In the genomic region with DNA sequence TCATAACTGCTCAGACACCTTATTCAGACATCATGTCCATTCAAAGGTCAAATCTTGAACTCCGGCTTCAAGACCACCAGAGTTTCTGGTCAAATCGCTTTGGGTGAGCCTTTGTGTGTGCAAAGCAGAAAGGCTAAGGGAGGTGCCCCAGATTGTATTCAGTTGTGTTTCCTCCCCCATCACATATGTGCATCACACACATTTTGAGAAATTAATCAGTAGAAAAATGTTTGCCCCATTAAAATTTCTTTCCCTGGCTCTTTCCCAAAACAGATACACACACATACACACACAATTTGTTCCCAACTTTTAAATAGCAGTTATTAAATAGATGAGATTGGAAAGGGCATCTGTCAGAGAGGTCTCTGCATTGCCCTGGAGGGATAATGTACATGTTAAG, we compare ENCODE assay signal across 17 mouse cellular contexts.
"Had no signal": no experiment of that assay in that cellular context is flagged by ENCODE, and none has a peak within 500 bp of the region (broad histone marks: within the 10 kb centered on the region; RNA-seq: fewer than 3 reads in every experiment).

No protein-coding gene starts in this region.

- H3K27ac ChIP-seq: liver, embryonic 15.5 days; lung, embryonic 15.5 days; midbrain, embryonic 10.5 days; midbrain, embryonic 12.5 days; neural tube, embryonic 13.5 days; neural tube, embryonic 15.5 days had no signal

- H3K4me3 ChIP-seq: liver, embryonic 15.5 days; lung, embryonic 15.5 days; midbrain, embryonic 10.5 days; midbrain, embryonic 12.5 days; myocyte; neural tube, embryonic 13.5 days; neural tube, embryonic 15.5 days had no signal

- DNase-seq: liver, postnatal 0 days; lung, adult 2 months; lung, postnatal 4 days; midbrain, embryonic 14.5 days; retina, postnatal 1 day; right cerebral cortex, postnatal 25 days; right cerebral cortex, postnatal 4 days; spleen, adult 18-20 months; thymus, postnatal 14 days; thymus, postnatal 36 days had no signal
